Mouse (Mus musculus): ENCODE results near the gene Atpaf2. TPM values are rescaled to one million over a fixed set of nuclear protein-coding genes. Genes with fewer than 3 reads are reported as not detected.
A peak's percentile ranks its signal among the peaks of the same experiment; 100 is the strongest.

Atpaf2 gene
- total RNA-seq, 2 experiments from 2014 or later = 28.9 to 30.5 TPM

- intact Hi-C loops (cut with DNase I) = no loop called here
- DNase-seq = peak; percentile 100
Measured at GRCm38 (mm10) chr11:60352559-60353411, 65.5 kb downstream of the Atpaf2 start, which contains the start of the genes Tom1l2 and Drc3. Gene Tom1l2, minus strand, starts transcription at chr11:60352905. Gene Drc3, plus strand, starts transcription at chr11:60353329.

GRCm38 (mm10) chr11:60351925-60352371, 66.3 kb downstream of the Atpaf2 start:
- intact Hi-C loops (cut with DNase I) = no loop called here
- peak; percentile 61 for DNase-seq

- intact Hi-C loops (cut with DNase I) = no loop called here
- no peak for DNase-seq
Measured at GRCm38 (mm10) chr11:60351388-60351787, 66.9 kb downstream of the Atpaf2 start.

Other genes with a start within 250 kb of the Atpaf2 start
- gene Srebf1, start 195.9 kb downstream of the Atpaf2 start, total RNA-seq (2021) = 10 to 100 TPM; 60.3 to 67.5 TPM
- gene Tom1l2, start 65.6 kb downstream of the Atpaf2 start, total RNA-seq (2021) = 10 to 100 TPM; 86.8 to 90.6 TPM
- 1 to 10 TPM; 4.7 to 4.8 TPM for gene Drc3, start 65.1 kb downstream of the Atpaf2 start, total RNA-seq (2021)
- gene Gid4, start 1.3 kb downstream of the Atpaf2 start, total RNA-seq (2021) = 10 to 100 TPM; 37.8 to 38.4 TPM
- gene Drg2, start 36.1 kb upstream of the Atpaf2 start, total RNA-seq (2021) = 10 to 100 TPM; 72.1 to 72.3 TPM
- under 1 TPM; 0.10 to 0.14 TPM for gene Myo15, start 50.9 kb upstream of the Atpaf2 start, total RNA-seq (2021)
- gene Alkbh5, start 117.9 kb upstream of the Atpaf2 start, total RNA-seq (2021) = 10 to 100 TPM; 30.9 to 32.3 TPM